8 mouse cellular contexts compared by ENCODE assay signal in the genomic region with DNA sequence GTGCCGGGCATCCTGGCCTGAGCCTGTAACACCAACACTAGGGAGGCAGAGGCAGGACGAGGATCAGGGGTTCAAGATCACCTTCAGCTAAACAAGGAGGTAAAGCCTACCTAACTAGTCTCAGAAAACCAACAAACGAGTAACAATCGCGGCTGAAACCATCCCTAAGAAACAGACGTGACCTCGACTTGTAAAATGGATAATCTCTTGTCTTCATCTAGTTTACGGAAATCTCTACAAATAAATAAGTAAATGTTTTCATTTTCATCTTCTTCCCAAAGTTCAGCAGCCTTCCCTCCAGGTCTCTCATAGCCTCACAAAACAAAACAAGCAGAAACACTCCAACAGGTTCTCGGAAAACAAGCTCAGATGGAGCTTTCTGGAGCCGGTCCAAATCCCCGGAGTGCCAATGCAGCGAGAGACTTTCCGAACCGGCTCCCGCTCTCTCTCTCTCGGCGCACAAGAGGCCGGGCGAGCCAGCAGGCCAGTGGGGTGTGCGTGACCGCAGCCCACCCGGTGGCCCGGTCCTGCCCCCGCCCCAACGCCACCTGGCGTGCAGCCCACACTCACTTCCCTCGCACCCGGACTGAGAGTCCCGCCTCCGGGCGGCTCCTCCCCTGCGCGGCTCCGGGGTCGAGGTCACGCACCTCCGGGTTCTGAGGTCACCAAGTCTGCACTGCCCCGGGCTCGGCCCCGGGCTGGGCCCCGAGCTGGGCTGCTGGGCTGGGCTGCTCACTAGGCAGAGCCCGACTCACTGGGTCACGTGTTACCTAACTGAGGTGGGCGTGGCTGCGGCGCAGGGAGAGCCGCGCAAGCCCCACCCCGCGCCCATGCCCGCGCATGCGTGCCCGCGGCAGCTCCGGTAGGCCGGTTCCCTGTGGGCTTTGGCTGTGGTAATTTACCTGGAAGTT. TPM values are rescaled to one million over a fixed set of nuclear protein-coding genes. Genes with fewer than 3 reads are reported as not detected.
DNase-seq lines count a peak whose midpoint lies in the region; ATAC-seq and TF ChIP-seq lines count a peak whose summit lies in the region.

TSS of gene Wdsub1 (minus strand) at position 761 of the 911 bp plus-strand sequence.

- 6% methylated on average over 57 of the region's 57 CpGs for WGBS in hindbrain, embryonic 10.5 days
- WGBS in lung, postnatal 0 days = 2% methylated on average over 57 of the region's 57 CpGs

- peak within 1 kb of the TSS; percentile 89 for H3K27ac ChIP-seq in hindbrain, embryonic 10.5 days
- peak within 1 kb of the TSS; percentile 82 for H3K27ac ChIP-seq in lung, postnatal 0 days (ENCODE audit: low read length)

- H3K9me3 ChIP-seq in hindbrain, embryonic 10.5 days = peaks cover 7% of the 10 kb centered on the region; the same call in 1 of the 2 replicates
- H3K9me3 ChIP-seq in lung, postnatal 0 days (ENCODE audit: low read length) = no peaks in the 10 kb centered on the region

- peak within 1 kb of the TSS; percentile 72 for H3K9ac ChIP-seq in lung, postnatal 0 days (replicated peaks; ENCODE audit: low read depth)

- H3K4me2 ChIP-seq in lung, postnatal 0 days (replicated peaks; ENCODE audit: low read depth, low read length) = peak within 1 kb of the TSS; percentile 75

- peaks cover 11% of the 10 kb centered on the region; the same call in 1 of the 2 replicates for H3K4me1 ChIP-seq in hindbrain, embryonic 10.5 days (replicated peaks)
- H3K4me1 ChIP-seq in lung, postnatal 0 days (ENCODE audit: insufficient read depth, low read depth, low read length) = 0 out of 2 replicates have a peak, but pooled peaks cover 4% of the 10 kb centered on the region

- peak; percentile 97 for ATAC-seq in frontal cortex, adult (ENCODE audit: low TSS enrichment)
- peak; percentile 99 for ATAC-seq in lung, postnatal 0 days

- 0 out of 2 replicates have a peak, but pooled peaks have one; percentile 7 for TF ChIP-seq EP300 in lung, postnatal 0 days (IDR thresholded peaks at IDR 0.05)

- TF ChIP-seq CTCF in lung, postnatal 0 days (IDR thresholded peaks at IDR 0.05) = peak; percentile 52

- H3K27me3 ChIP-seq in hindbrain, embryonic 10.5 days (ENCODE audit: insufficient read depth, poor library complexity, severe bottlenecking) = no peaks in the 10 kb centered on the region
- no peaks in the 10 kb centered on the region for H3K27me3 ChIP-seq in lung, postnatal 0 days (replicated peaks; ENCODE audit: insufficient read depth, low read length)

- H3K4me3 ChIP-seq in hindbrain, embryonic 10.5 days = peak within 1 kb of the TSS; percentile 70
- peak within 1 kb of the TSS; percentile 92 for H3K4me3 ChIP-seq in lung, postnatal 0 days (ENCODE audit: low read depth, low read length)

- H3K36me3 ChIP-seq in hindbrain, embryonic 10.5 days = peaks cover 4% of the 10 kb centered on the region; the same call in 1 of the 2 replicates
- no peaks in the 10 kb centered on the region for H3K36me3 ChIP-seq in lung, postnatal 0 days (ENCODE audit: insufficient read depth, low read length)

- DNase-seq in MEL-GATA-1-ER (ENCODE audit: extremely low read depth, low read depth) = peak; percentile 67
- peak; percentile 85 for DNase-seq in cerebellum, adult 8-10 months
- peak; percentile 94 for DNase-seq in hindbrain, embryonic 10.5 days (ENCODE audit: low spot score)
- DNase-seq in layer of hippocampus, adult 9-11 months = peak; percentile 94
- peak; percentile 98 for DNase-seq in lung, postnatal 0 days (ENCODE audit: low spot score)
- peak; percentile 87 for DNase-seq in ovary, postnatal 14 days (ENCODE audit: low spot score)
- DNase-seq in thymus, postnatal 14 days = peak; percentile 94

RNA-seq across cellular contexts. Expression of gene Wdsub1, which starts in this region (rescaled TPM):
- 17.4 and 17.5 TPM in 2 replicates for polyA plus RNA-seq in hindbrain, embryonic 10.5 days (2016; fragmentation: Nextera tagmentation; extraction: Ambion mirVana)
- 42.3 and 44.6 TPM in 2 replicates for polyA plus RNA-seq in lung, postnatal 0 days (2015; fragmentation: Nextera tagmentation; extraction: Ambion mirVana)

Comparison
In these comparisons a context has a peak if more than half of its experiments do, and no peak if none do; other contexts are left out.
1. Peak in every context shown above with its lines: DNase-seq, ATAC-seq, H3K4me3 ChIP-seq and H3K27ac ChIP-seq.